Mouse (Mus musculus) forebrain, embryonic 10.5 days (tissue): Measurements from ENCODE around the gene Midn. TPM values are rescaled to one million over a fixed set of nuclear protein-coding genes. Genes with fewer than 3 reads are reported as not detected.

Source experiments
- DNase-seq: peaks from one replicate; pipeline ENCODE4 v3.0.0-alpha.2; 2017; ENCODE audit warnings: low spot score; ENCODE audit errors: extremely low spot score
- H3K27ac ChIP-seq: fragments of 300-500 bp; sonication (generic); 2 replicates; pipeline ENCODE4 v1.5.1; 2016; ENCODE audit warnings: mild to moderate bottlenecking
- H3K27me3 ChIP-seq: fragments of 300-500 bp; sonication (generic); 2 replicates; pipeline ENCODE4 v1.6.1; 2016; ENCODE audit warnings: mild to moderate bottlenecking; ENCODE audit not compliant: poor library complexity, severe bottlenecking
- H3K36me3 ChIP-seq: fragments of 300-500 bp; sonication (generic); replicated peaks from 2 replicates; pipeline ENCODE4 v1.6.1; 2016; ENCODE audit warnings: mild to moderate bottlenecking, moderate library complexity
- H3K4me1 ChIP-seq: fragments of 300-500 bp; sonication (generic); 2 replicates; pipeline ENCODE4 v1.6.1; 2016
- H3K4me3 ChIP-seq: fragments of 300-500 bp; sonication (generic); 2 replicates; pipeline ENCODE4 v1.5.1; 2016; ENCODE audit warnings: mild to moderate bottlenecking, moderate library complexity
- H3K9me3 ChIP-seq: fragments of 300-500 bp; sonication (generic); 2 replicates; pipeline ENCODE4 v1.6.1; 2016; ENCODE audit warnings: mild to moderate bottlenecking, moderate library complexity
- WGBS: fragments of 180-500 bp; shearing (Covaris S2); methylation state at CpG from one replicate; pipeline ENCODE4 v1.1.7; 2016; 5-methylcytosine and 5-hydroxymethylcytosine counted together
- polyA plus RNA-seq: library from polyadenylated mRNA; unstranded; fragments of >200 nt; fragmentation: Nextera tagmentation; extraction: Ambion mirVana; gene quantifications from 2 replicates; pipeline ENCODE4 v1.2.1, GENCODE M21; 2016

The Midn gene
- polyA plus RNA-seq, 1 experiment from 2014 or later = 19.1 TPM

GRCm38 (mm10) chr10:80149291-80150225 is 1.5 kb downstream of the Midn start:
- H3K27ac ChIP-seq = peak overlapping the region; percentile 99
- no peaks in the 10 kb centered on the region for H3K27me3 ChIP-seq
- peaks cover 79% of the 10 kb centered on the region for H3K4me1 ChIP-seq
- no peaks in the 10 kb centered on the region for H3K9me3 ChIP-seq
- H3K4me3 ChIP-seq = peak overlapping the region; percentile 95
- peaks cover 76% of the 10 kb centered on the region for H3K36me3 ChIP-seq
- under 1% methylated on average over 87 of the region's 88 CpGs for WGBS
- DNase-seq = peak; percentile 100

GRCm38 (mm10) chr10:80150226-80151210 is 2.4 kb downstream of the Midn start:
- peaks cover 79% of the 10 kb centered on the region for H3K4me1 ChIP-seq

GRCm38 (mm10) chr10:80151211-80152034 is 3.4 kb downstream of the Midn start:
- peaks cover 76% of the 10 kb centered on the region for H3K36me3 ChIP-seq
- peak overlapping the region; percentile 95 for H3K4me3 ChIP-seq
- H3K9me3 ChIP-seq = no peaks in the 10 kb centered on the region
- WGBS = 0% methylated on average over 26 of the region's 26 CpGs
- peak overlapping the region; percentile 99 for H3K27ac ChIP-seq
- peak; percentile 65 for DNase-seq
- no peaks in the 10 kb centered on the region for H3K27me3 ChIP-seq
- peaks cover 79% of the 10 kb centered on the region for H3K4me1 ChIP-seq

More at GRCm38 (mm10) chr10:80150226-80151210, 2.4 kb downstream of the Midn start:
- H3K9me3 ChIP-seq = no peaks in the 10 kb centered on the region
- under 1% methylated on average over 71 of the region's 71 CpGs for WGBS
- peak overlapping the region; percentile 99 for H3K27ac ChIP-seq
- H3K4me3 ChIP-seq = peak overlapping the region; percentile 95
- H3K36me3 ChIP-seq = peaks cover 76% of the 10 kb centered on the region
- no peaks in the 10 kb centered on the region for H3K27me3 ChIP-seq
- DNase-seq = peak; percentile 92

GRCm38 (mm10) chr10:80152071-80152872 is 4.2 kb downstream of the Midn start:
- H3K27me3 ChIP-seq = no peaks in the 10 kb centered on the region
- H3K27ac ChIP-seq = peak overlapping the region; percentile 99
- H3K4me3 ChIP-seq = peak overlapping the region; percentile 95
- peaks cover 77% of the 10 kb centered on the region for H3K36me3 ChIP-seq
- DNase-seq = peak; percentile 56
- H3K9me3 ChIP-seq = no peaks in the 10 kb centered on the region
- WGBS = 10% methylated on average over 15 of the region's 15 CpGs
- peaks cover 79% of the 10 kb centered on the region for H3K4me1 ChIP-seq

- H3K36me3 ChIP-seq = peaks cover 83% of the 10 kb centered on the region
- H3K4me3 ChIP-seq = peak overlapping the region; percentile 95
- no peak for DNase-seq
- H3K27ac ChIP-seq = peak overlapping the region; percentile 99
- H3K27me3 ChIP-seq = no peaks in the 10 kb centered on the region
- 47% methylated on average over 3 of the region's 3 CpGs for WGBS
- H3K4me1 ChIP-seq = peaks cover 79% of the 10 kb centered on the region
- no peaks in the 10 kb centered on the region for H3K9me3 ChIP-seq
These were observed 4.8 kb downstream of the Midn start for GRCm38 (mm10) chr10:80152873-80153260.

GRCm38 (mm10) chr10:80153713-80154112 is 5.6 kb downstream of the Midn start:
- Histone ChIP-seq H3K4me1 (peaks cover 79% of the 10 kb centered on the region), H3K27me3 (no peaks in the 10 kb centered on the region), H3K36me3 (peaks cover 91% of the 10 kb centered on the region), H3K4me3 (peak overlapping the region; percentile 95), H3K9me3 (no peaks in the 10 kb centered on the region), H3K27ac (peak overlapping the region; percentile 99)
- WGBS = 89% methylated on average over 19 of the region's 19 CpGs
- no peak for DNase-seq

GRCm38 (mm10) chr10:80154384-80154783 is 6.3 kb downstream of the Midn start:
- H3K27ac ChIP-seq = no peak overlapping the region
- no peaks in the 10 kb centered on the region for H3K27me3 ChIP-seq

GRCm38 (mm10) chr10:80155277-80155676 is 7.2 kb downstream of the Midn start:
- WGBS = 44% methylated on average over 1 of the region's 1 CpGs
- no peaks in the 10 kb centered on the region for H3K27me3 ChIP-seq
- no peaks in the 10 kb centered on the region for H3K9me3 ChIP-seq
- H3K4me1 ChIP-seq = peaks cover 95% of the 10 kb centered on the region
- H3K36me3 ChIP-seq = peaks cover 85% of the 10 kb centered on the region
- DNase-seq = no peak
- peak overlapping the region; percentile 21 for H3K4me3 ChIP-seq
- H3K27ac ChIP-seq = peak overlapping the region; percentile 48

More at GRCm38 (mm10) chr10:80154384-80154783, 6.3 kb downstream of the Midn start:
- DNase-seq = no peak
- 89% methylated on average over 7 of the region's 7 CpGs for WGBS
- Histone ChIP-seq H3K4me3 (peak overlapping the region; percentile 95), H3K36me3 (peaks cover 92% of the 10 kb centered on the region), H3K9me3 (no peaks in the 10 kb centered on the region), H3K4me1 (peaks cover 86% of the 10 kb centered on the region)

- peak overlapping the region; percentile 22; the same call in 1 of the 2 replicates for H3K27ac ChIP-seq
- peaks cover 76% of the 10 kb centered on the region for H3K36me3 ChIP-seq
- H3K4me3 ChIP-seq = peak overlapping the region; percentile 21
- 91% methylated on average over 29 of the region's 29 CpGs for WGBS
- H3K27me3 ChIP-seq = no peaks in the 10 kb centered on the region
- no peaks in the 10 kb centered on the region for H3K9me3 ChIP-seq
- DNase-seq = no peak
- peaks cover 100% of the 10 kb centered on the region for H3K4me1 ChIP-seq
These were observed 8.1 kb downstream of the Midn start for GRCm38 (mm10) chr10:80156002-80156751.

GRCm38 (mm10) chr10:80156752-80157053 is 8.6 kb downstream of the Midn start:
- H3K9me3 ChIP-seq = no peaks in the 10 kb centered on the region
- H3K27me3 ChIP-seq = no peaks in the 10 kb centered on the region
- H3K4me3 ChIP-seq = peak overlapping the region; percentile 21
- no peak for DNase-seq
- H3K36me3 ChIP-seq = peaks cover 70% of the 10 kb centered on the region
- peak overlapping the region; percentile 51; the same call in 1 of the 2 replicates for H3K27ac ChIP-seq
- 76% methylated on average over 7 of the region's 7 CpGs for WGBS
- H3K4me1 ChIP-seq = peaks cover 100% of the 10 kb centered on the region
